Mouse (Mus musculus) limb, embryonic 15.5 days (tissue): ENCODE results near the gene Slc25a35. TPM values are rescaled to one million over a fixed set of nuclear protein-coding genes. Genes with fewer than 3 reads are reported as not detected.
"Not testable (repeated sequence)": the region's sequence is repeated elsewhere in the genome, so short reads cannot be mapped to it uniquely, and the experiment has no call there.

Experiments
- ATAC-seq: fragments of 200-750 bp; cut with Nextera tagmentation; 2 replicates; pipeline ENCODE4 v1.8.0; 2017; ENCODE audit warnings: low read depth, moderate TSS enrichment; ENCODE audit not compliant: insufficient number of reproducible peaks, low FRiP score, low TSS enrichment
- H3K27ac ChIP-seq: fragments of 300-500 bp; sonication (generic); 2 replicates; pipeline ENCODE4 v1.5.1; 2015; ENCODE audit warnings: moderate library complexity, mild to moderate bottlenecking, inconsistent platforms
- H3K27me3 ChIP-seq: fragments of 300-500 bp; sonication (generic); 2 replicates; pipeline ENCODE4 v1.6.1; 2015; ENCODE audit warnings: inconsistent platforms
- H3K36me3 ChIP-seq: fragments of 300-500 bp; sonication (generic); 2 replicates; pipeline ENCODE4 v1.6.1; 2015; ENCODE audit warnings: inconsistent platforms
- H3K4me1 ChIP-seq: fragments of 300-500 bp; sonication (generic); 2 replicates; pipeline ENCODE4 v1.6.1; 2015; ENCODE audit warnings: inconsistent platforms
- H3K4me2 ChIP-seq: fragments of 300-500 bp; sonication (generic); 2 replicates; pipeline ENCODE4 v1.6.1; 2015; ENCODE audit warnings: mild to moderate bottlenecking, inconsistent platforms
- H3K4me3 ChIP-seq: fragments of 300-500 bp; sonication (generic); 2 replicates; pipeline ENCODE4 v1.5.1; 2015; ENCODE audit warnings: mild to moderate bottlenecking, inconsistent platforms
- H3K9ac ChIP-seq: fragments of 300-500 bp; sonication (generic); 2 replicates; pipeline ENCODE4 v1.6.1; 2015; ENCODE audit warnings: inconsistent platforms
- H3K9me3 ChIP-seq: fragments of 300-500 bp; sonication (generic); 2 replicates; pipeline ENCODE4 v1.6.1; 2016; ENCODE audit warnings: inconsistent platforms
- WGBS: fragments of 180-500 bp; shearing (Covaris S2); methylation state at CpG from one replicate; pipeline ENCODE4 v1.1.7; 2015; 5-methylcytosine and 5-hydroxymethylcytosine counted together
- microRNA-seq: library from miRNA; unstranded; fragments of <30 nt; microRNA quantifications from one replicate; pipeline ENCODE4, GENCODE M21; 2016
- polyA plus RNA-seq: library from polyadenylated mRNA; unstranded; fragments of >200 nt; fragmentation: Nextera tagmentation; extraction: Ambion mirVana; gene quantifications from 2 replicates; pipeline ENCODE4 v1.2.1, GENCODE M21; 2015

The Slc25a35 gene
- polyA plus RNA-seq, 1 experiment from 2014 or later = 2.3 TPM

- WGBS = 86% methylated on average over 15 of the region's 15 CpGs
- H3K4me2 ChIP-seq = no peak overlapping the region; the same call in 1 of the 2 replicates
- no peak overlapping the region for H3K27ac ChIP-seq
- peaks cover 25% of the 10 kb centered on the region for H3K4me1 ChIP-seq
- ATAC-seq = no peak
- H3K9me3 ChIP-seq = no peaks in the 10 kb centered on the region
- no peak overlapping the region for H3K9ac ChIP-seq
- H3K4me3 ChIP-seq = no peak overlapping the region
- no peaks in the 10 kb centered on the region for H3K27me3 ChIP-seq
- H3K36me3 ChIP-seq = no peaks in the 10 kb centered on the region
These were observed 42.7 kb downstream of the Slc25a35 start for GRCm38 (mm10) chr11:69010400-69011323.

GRCm38 (mm10) chr11:69011445-69011844 is 43.5 kb downstream of the Slc25a35 start:
- Histone ChIP-seq H3K4me1 (peaks cover 25% of the 10 kb centered on the region), H3K4me2 (peak overlapping the region; percentile 81), H3K27ac (peak overlapping the region; percentile 83; the same call in 1 of the 2 replicates), H3K4me3 (peak overlapping the region; percentile 56)
- not testable (repeated sequence) for ATAC-seq, H3K27me3 ChIP-seq, H3K9ac ChIP-seq, H3K9me3 ChIP-seq, H3K36me3 ChIP-seq
- WGBS = 67% methylated on average over 2 of the region's 2 CpGs

- Histone ChIP-seq H3K4me3 (peak overlapping the region; percentile 56), H3K27ac (peak overlapping the region; percentile 83), H3K9ac (peak overlapping the region; percentile 56), H3K4me1 (peaks cover 31% of the 10 kb centered on the region), H3K4me2 (peak overlapping the region; percentile 81), H3K27me3 (no peaks in the 10 kb centered on the region), H3K9me3 (no peaks in the 10 kb centered on the region), H3K36me3 (no peaks in the 10 kb centered on the region)
- WGBS = 1% methylated on average over 18 of the region's 18 CpGs
- peak; percentile 68; the same call in 1 of the 2 replicates for ATAC-seq
These were observed 44.2 kb downstream of the Slc25a35 start for GRCm38 (mm10) chr11:69012071-69012601.

- Histone ChIP-seq H3K9ac (peak within 1 kb of the TSS; percentile 82), H3K4me1 (peaks cover 23% of the 10 kb centered on the region), H3K4me2 (peak within 1 kb of the TSS; percentile 61), H3K9me3 (no peaks in the 10 kb centered on the region), H3K4me3 (peak within 1 kb of the TSS; percentile 59), H3K27ac (peak within 1 kb of the TSS; percentile 95), H3K36me3 (peaks cover 2% of the 10 kb centered on the region; the same call in 1 of the 2 replicates), H3K27me3 (no peaks in the 10 kb centered on the region)
- 2% methylated on average over 38 of the region's 38 CpGs for WGBS
- ATAC-seq = peak; percentile 95
These were observed 47.9 kb downstream of the Slc25a35 start, which contains the start of gene Ctc1 for GRCm38 (mm10) chr11:69015644-69016441. TSS of gene Ctc1 (plus strand) at chr11:69015911.

- 66% methylated on average over 3 of the region's 3 CpGs for WGBS
- H3K9me3 ChIP-seq = no peaks in the 10 kb centered on the region
- H3K27ac ChIP-seq = peak overlapping the region; percentile 95
- peak overlapping the region; percentile 82 for H3K9ac ChIP-seq
- peak overlapping the region; percentile 61 for H3K4me2 ChIP-seq
- H3K36me3 ChIP-seq = peaks cover 10% of the 10 kb centered on the region; the same call in 1 of the 2 replicates
- no peaks in the 10 kb centered on the region for H3K27me3 ChIP-seq
- peak overlapping the region; percentile 59 for H3K4me3 ChIP-seq
- peaks cover 14% of the 10 kb centered on the region for H3K4me1 ChIP-seq
- no peak for ATAC-seq
These were observed 48.8 kb downstream of the Slc25a35 start for GRCm38 (mm10) chr11:69016755-69017154.

- Histone ChIP-seq H3K4me1 (peaks cover 9% of the 10 kb centered on the region), H3K27ac (no peak overlapping the region), H3K4me2 (no peak overlapping the region), H3K4me3 (no peak overlapping the region), H3K9me3 (no peaks in the 10 kb centered on the region), H3K27me3 (no peaks in the 10 kb centered on the region), H3K36me3 (peaks cover 48% of the 10 kb centered on the region), H3K9ac (no peak overlapping the region)
- no peak for ATAC-seq
These were observed 52.8 kb downstream of the Slc25a35 start for GRCm38 (mm10) chr11:69020691-69021090.

Small RNAs within 50 kb of the gene (microRNA-seq; reads per million reads assigned to microRNA genes)
- gene Mir3062 = 2.9 reads per million, percentile 7 among the genes with 10 or more reads in this experiment

Other genes with a start within 250 kb of the Slc25a35 start
- 124 and 128 TPM in 2 replicates for gene Ndel1, start 96.3 kb upstream of the Slc25a35 start, polyA plus RNA-seq
- gene Rnf222, start 79.6 kb upstream of the Slc25a35 start, polyA plus RNA-seq = 4.2 and 5.1 TPM in 2 replicates
- 838 and 986 TPM in 2 replicates for gene Rpl26, start 66.5 kb upstream of the Slc25a35 start, polyA plus RNA-seq
- gene Odf4, start 41.0 kb upstream of the Slc25a35 start, polyA plus RNA-seq = not detected in 2 replicates
- gene Arhgef15, start 10.7 kb upstream of the Slc25a35 start, polyA plus RNA-seq = 7.8 and 8.8 TPM in 2 replicates
- gene Rangrf, start 7.1 kb downstream of the Slc25a35 start, polyA plus RNA-seq = 39.0 and 42.1 TPM in 2 replicates
- gene Pfas, start 40.3 kb downstream of the Slc25a35 start, polyA plus RNA-seq = 23.6 and 25.0 TPM in 2 replicates
- gene Ctc1, start 47.8 kb downstream of the Slc25a35 start, polyA plus RNA-seq = 42.5 TPM in 2 replicates
- gene Aurkb, start 77.5 kb downstream of the Slc25a35 start, polyA plus RNA-seq = 111 and 121 TPM in 2 replicates
- gene Borcs6, start 91.6 kb downstream of the Slc25a35 start, polyA plus RNA-seq = 12.9 and 13.7 TPM in 2 replicates
- gene Tmem107, start 102.7 kb downstream of the Slc25a35 start, polyA plus RNA-seq = 64.8 and 65.5 TPM in 2 replicates
- gene Vamp2, start 120.4 kb downstream of the Slc25a35 start, polyA plus RNA-seq = 95.0 and 103 TPM in 2 replicates
- 24.3 and 28.9 TPM in 2 replicates for gene Per1, start 127.1 kb downstream of the Slc25a35 start, polyA plus RNA-seq
- 0.58 and 0.68 TPM in 2 replicates for gene Hes7, start 152.3 kb downstream of the Slc25a35 start, polyA plus RNA-seq
- 0.40 and 0.49 TPM in 2 replicates for gene 9130213A22Rik, start 154.5 kb downstream of the Slc25a35 start, polyA plus RNA-seq
- 11.7 and 14.9 TPM in 2 replicates for gene Aloxe3, start 157.8 kb downstream of the Slc25a35 start, polyA plus RNA-seq
- gene Alox12b, start 188.9 kb downstream of the Slc25a35 start, polyA plus RNA-seq = 53.5 and 60.5 TPM in 2 replicates
- 0.12 and 0.20 TPM in 2 replicates for gene Alox8, start 229.7 kb downstream of the Slc25a35 start, polyA plus RNA-seq